Mouse (Mus musculus) heart, adult 2 months (tissue): ENCODE measurements around the gene Tctex1d2. TPM values are rescaled to one million over a fixed set of nuclear protein-coding genes. Genes with fewer than 3 reads are reported as not detected.
"Not testable (repeated sequence)": the region's sequence is repeated elsewhere in the genome, so short reads cannot be mapped to it uniquely, and the experiment has no call there.

Source experiments
- DNase-seq, 2 experiments: peaks; one replicate each; pipeline ENCODE4 v3.0.0; 2021
- H3K27ac ChIP-seq: fragments of 200-600 bp; 2 replicates; pipeline ENCODE4 v1.8.1; 2022
- H3K27me3 ChIP-seq: fragments of 200-500 bp; 2 replicates; pipeline ENCODE4 v1.6.1; 2012; ENCODE audit warnings: mild to moderate bottlenecking, low read length, inconsistent platforms, mixed read lengths; ENCODE audit not compliant: control insufficient read depth, insufficient read depth
- H3K36me3 ChIP-seq: fragments of 200-500 bp; 2 replicates; pipeline ENCODE4 v1.6.1; 2012; ENCODE audit warnings: low read length, inconsistent platforms; ENCODE audit not compliant: control insufficient read depth, insufficient read depth
- H3K4me1 ChIP-seq: fragments of 200-500 bp; 2 replicates; pipeline ENCODE4 v1.6.1; 2011; ENCODE audit warnings: low read length; ENCODE audit not compliant: control insufficient read depth, insufficient read depth
- H3K4me3 ChIP-seq: fragments of 200-600 bp; 2 replicates; pipeline ENCODE4 v1.8.1; 2022
- H3K79me2 ChIP-seq: fragments of 200-500 bp; replicated peaks from 2 replicates; pipeline ENCODE4 v1.6.1; 2012; ENCODE audit warnings: mild to moderate bottlenecking, inconsistent platforms, low read length, moderate library complexity, mixed read lengths; ENCODE audit not compliant: control insufficient read depth, insufficient read depth
- H3K9ac ChIP-seq: fragments of 200-500 bp; 2 replicates; pipeline ENCODE4 v1.6.1; 2012; ENCODE audit warnings: low read depth, mild to moderate bottlenecking, control low read depth, inconsistent platforms, low read length, mixed read lengths
- CTCF ChIP-seq: fragments of 200-600 bp; IDR thresholded peaks from 2 replicates; pipeline ENCODE4 v1.8.1; 2022; ENCODE audit warnings: antibody characterized with exemption, mild to moderate bottlenecking, moderate library complexity
- EP300 ChIP-seq: fragments of 200-500 bp; IDR thresholded peaks from 2 replicates; pipeline ENCODE4 v1.6.1; 2011; ENCODE audit warnings: low read depth, low read length, control low read depth; ENCODE audit not compliant: insufficient read depth
- POLR2A ChIP-seq: fragments of 200-500 bp; IDR thresholded peaks from 2 replicates; pipeline ENCODE4 v1.6.1; 2011; ENCODE audit warnings: mild to moderate bottlenecking, low read depth, low read length, control low read depth; ENCODE audit not compliant: insufficient read depth
- WGBS: fragments of 180-500 bp; shearing (Covaris S2); methylation state at CpG from one replicate; pipeline ENCODE4 v1.1.7; 2018; 5-methylcytosine and 5-hydroxymethylcytosine counted together
- intact Hi-C: fragments of 180-260 bp; cut with DNase I; formaldehyde crosslinking; loops from one replicate; pipeline ENCODE4 v1.15.1; 2025
- polyA plus RNA-seq: library from polyadenylated mRNA; depleted of rRNA; stranded (reverse); fragments of >200 nt; gene quantifications from 2 replicates; pipeline ENCODE4 v1.2.3, GENCODE M21; 2012
- total RNA-seq, 2 experiments: library from RNA; stranded (reverse); gene quantifications; 2 replicates each; pipeline ENCODE4 v1.2.3; 2021

Tctex1d2 gene
- total and polyA plus RNA-seq, 3 experiments = 6.2 to 6.8 (median 6.2) TPM

DNA sequence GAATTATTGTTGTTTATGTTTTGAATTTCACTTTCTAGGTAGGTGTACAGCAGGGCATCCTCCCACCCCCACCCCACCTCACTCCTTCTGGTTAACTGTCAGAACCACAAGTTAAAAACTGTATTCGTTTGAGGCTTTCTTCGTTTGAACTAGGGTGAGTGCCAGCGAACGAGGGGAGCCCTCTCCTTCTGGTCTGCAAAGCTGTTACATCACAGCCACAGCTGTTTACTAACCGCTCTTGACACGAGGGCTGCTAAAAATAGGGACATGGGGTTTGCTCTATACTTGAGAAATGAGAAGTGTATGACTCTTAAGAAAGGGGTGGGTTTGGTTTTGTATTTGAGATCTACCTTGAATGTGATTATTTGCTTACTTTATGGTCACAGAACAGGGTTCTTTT is 14.6 kb downstream of the Tctex1d2 start:
- Histone ChIP-seq H3K27me3 (no peaks in the 10 kb centered on the region), H3K27ac (peak overlapping the region; percentile 74), H3K4me3 (no peak overlapping the region), H3K36me3 (peaks cover 16% of the 10 kb centered on the region), H3K79me2 (peaks cover 8% of the 10 kb centered on the region; the same call in 1 of the 2 replicates), H3K4me1 (peaks cover 7% of the 10 kb centered on the region), H3K9ac (0 out of 2 replicates have a peak overlapping the region, but pooled peaks have one; percentile 14)
- WGBS = 34% methylated on average over 6 of the region's 6 CpGs
- peak in 1 of 2 experiments; percentile 66 for DNase-seq
- intact Hi-C loops = no loop called here
- TF ChIP-seq EP300 = 0 out of 2 replicates have a peak, but pooled peaks have one; percentile 57
- TF ChIP-seq POLR2A = no peak

DNA sequence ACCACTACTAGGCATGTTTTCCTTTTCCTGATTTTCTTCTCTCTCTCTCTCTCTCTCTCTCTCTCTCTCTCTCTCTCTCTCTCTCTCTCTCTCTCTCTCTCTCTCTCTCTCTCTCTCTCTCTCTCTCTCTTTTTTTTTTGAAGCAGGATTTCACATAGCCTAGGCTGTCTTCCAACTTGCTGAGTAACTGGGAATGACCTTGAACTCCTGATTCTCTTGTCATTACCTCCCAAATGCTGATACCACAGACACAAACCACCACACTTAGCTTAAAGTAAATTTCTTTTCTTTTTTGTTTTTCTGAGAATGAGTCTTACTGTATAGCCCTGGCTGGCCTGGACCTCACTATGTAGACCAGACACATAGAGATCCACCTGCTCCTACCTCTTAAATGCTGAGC is 15.2 kb downstream of the Tctex1d2 start:
- intact Hi-C loops = no loop called here
- Histone ChIP-seq H3K4me1 (peaks cover 7% of the 10 kb centered on the region), H3K9ac (no peak overlapping the region), H3K79me2 (peaks cover 8% of the 10 kb centered on the region; the same call in 1 of the 2 replicates), H3K27ac (peak overlapping the region; percentile 74), H3K4me3 (no peak overlapping the region), H3K36me3 (peaks cover 16% of the 10 kb centered on the region), H3K27me3 (no peaks in the 10 kb centered on the region)
- no peak for TF ChIP-seq POLR2A
- no peak for TF ChIP-seq EP300
- no peak for TF ChIP-seq CTCF
- DNase-seq = no peak

DNA sequence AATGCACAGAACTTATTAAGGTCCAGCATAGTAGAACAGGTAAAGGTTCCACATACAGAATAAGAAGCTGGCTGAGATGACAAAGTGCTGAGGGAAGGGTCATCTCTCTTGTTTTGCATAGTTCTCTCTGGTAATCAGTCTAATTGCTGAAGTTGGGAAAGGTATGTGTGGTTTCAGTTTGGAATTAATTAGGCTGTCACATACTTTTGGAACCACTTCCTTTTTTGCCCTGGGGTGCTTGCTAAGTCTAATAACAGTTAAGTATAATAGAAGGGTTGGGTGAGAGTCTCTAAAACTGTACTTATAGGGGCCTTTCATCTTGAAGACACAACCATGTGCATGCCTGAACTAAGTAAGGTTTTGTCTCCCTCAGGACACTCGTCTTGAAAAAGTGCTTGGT is 17.2 kb downstream of the Tctex1d2 start:
- WGBS = 43% methylated on average over 1 of the region's 1 CpGs
- TF ChIP-seq EP300 (no peak), CTCF (no peak), POLR2A (no peak)
- peaks cover 20% of the 10 kb centered on the region for H3K36me3 ChIP-seq
- DNase-seq = no peak
- peaks cover 7% of the 10 kb centered on the region for H3K4me1 ChIP-seq
- H3K27ac ChIP-seq = no peak overlapping the region; the same call in 1 of the 2 replicates
- H3K79me2 ChIP-seq = peaks cover 9% of the 10 kb centered on the region; the same call in 1 of the 2 replicates
- no peaks in the 10 kb centered on the region for H3K27me3 ChIP-seq
- H3K9ac ChIP-seq = no peak overlapping the region
- no peak overlapping the region for H3K4me3 ChIP-seq
- intact Hi-C loops = no loop called here

DNA sequence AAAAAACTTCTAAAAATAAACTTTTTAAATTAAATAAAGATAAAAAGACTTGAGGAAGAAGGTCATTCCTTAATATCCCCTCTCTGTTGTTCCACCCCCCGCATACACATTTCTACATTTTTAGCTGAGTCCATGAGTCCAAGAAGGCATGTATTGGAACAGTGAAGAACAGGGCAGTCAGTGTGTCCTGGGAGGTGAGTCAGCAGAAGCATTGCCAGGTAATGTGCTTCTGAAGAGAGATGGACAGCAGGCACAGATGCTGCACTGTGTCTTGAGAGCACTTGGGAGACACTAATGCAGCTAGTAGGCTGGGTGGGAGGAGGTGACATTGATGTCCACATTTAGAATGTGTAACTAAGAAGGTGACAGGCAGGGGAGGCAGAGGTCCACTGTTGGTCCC is 17.8 kb downstream of the Tctex1d2 start:
- Histone ChIP-seq H3K4me1 (peaks cover 4% of the 10 kb centered on the region), H3K4me3 (no peak overlapping the region), H3K27ac (no peak overlapping the region), H3K9ac (no peak overlapping the region), H3K36me3 (peaks cover 15% of the 10 kb centered on the region), H3K79me2 (peaks cover 7% of the 10 kb centered on the region; the same call in 1 of the 2 replicates), H3K27me3 (no peaks in the 10 kb centered on the region)
- TF ChIP-seq EP300 (no peak), POLR2A (no peak), CTCF (no peak)
- no peak for DNase-seq
- intact Hi-C loops = no loop called here
- 94% methylated on average over 1 of the region's 1 CpGs for WGBS

- TF ChIP-seq EP300 = no peak
- no peak for TF ChIP-seq CTCF
- no peak for TF ChIP-seq POLR2A
- Histone ChIP-seq H3K27me3 (no peaks in the 10 kb centered on the region), H3K79me2 (peaks cover 5% of the 10 kb centered on the region; the same call in 1 of the 2 replicates), H3K4me3 (no peak overlapping the region), H3K9ac (no peak overlapping the region), H3K4me1 (peaks cover 3% of the 10 kb centered on the region), H3K27ac (peak overlapping the region; percentile 7; the same call in 1 of the 2 replicates), H3K36me3 (peaks cover 8% of the 10 kb centered on the region)
- intact Hi-C loops = no loop called here
- DNase-seq = no peak
- 80% methylated on average over 3 of the region's 3 CpGs for WGBS
Observed at GRCm38 (mm10) chr16:32441432-32441831, 21.9 kb downstream of the Tctex1d2 start.

- peaks cover 10% of the 10 kb centered on the region for H3K4me1 ChIP-seq
- DNase-seq, H3K79me2 ChIP-seq, H3K9ac ChIP-seq, H3K27ac ChIP-seq, H3K27me3 ChIP-seq, H3K4me3 ChIP-seq, intact Hi-C loops: not testable (repeated sequence)
- peaks cover 20% of the 10 kb centered on the region for H3K36me3 ChIP-seq
- WGBS = 64% methylated on average over 3 of the region's 3 CpGs
Observed at GRCm38 (mm10) chr16:32444615-32445014, 25.1 kb downstream of the Tctex1d2 start.
